Mouse (Mus musculus): Measurements from ENCODE around the gene Ust. TPM values are rescaled to one million over a fixed set of nuclear protein-coding genes. Genes with fewer than 3 reads are reported as not detected.
"Not testable (repeated sequence)": the region's sequence is repeated elsewhere in the genome, so short reads cannot be mapped to it uniquely, and the experiment has no call there.

Gene Ust
- 5.7 and 6.3 TPM in 2 replicates for polyA plus RNA-seq (2016; fragmentation: Nextera tagmentation; extraction: Ambion mirVana)

GRCm38 (mm10) chr10:8518141-8519013 lies at the start of gene Ust:
TSS of gene Ust (minus strand) at chr10:8518825.
- Histone ChIP-seq H3K27ac (peak within 1 kb of the TSS; percentile 62; the same call in 1 of the 2 replicates), H3K27me3 (peaks cover 23% of the 10 kb centered on the region), H3K36me3 (no peaks in the 10 kb centered on the region), H3K4me1 (replicated peaks) (peaks cover 11% of the 10 kb centered on the region), H3K4me3 (replicated peaks) (peak within 1 kb of the TSS; percentile 72), H3K9me3 (peaks cover 4% of the 10 kb centered on the region; the same call in 1 of the 2 replicates), H3K4me2 (peak within 1 kb of the TSS; percentile 89), H3K9ac (replicated peaks) (peak within 1 kb of the TSS; percentile 78)
- peak; percentile 92 for ATAC-seq (ENCODE audit: insufficient number of reproducible peaks, insufficient read depth, low FRiP score, low TSS enrichment, low read depth)
- under 1% methylated on average over 77 of the region's 78 CpGs for WGBS

GRCm38 (mm10) chr10:8561366-8561765 lies 42.7 kb upstream of the Ust start:
- 93% methylated on average over 4 of the region's 4 CpGs for WGBS
- Histone ChIP-seq H3K4me3 (replicated peaks) (no peak overlapping the region), H3K9me3 (peaks cover 4% of the 10 kb centered on the region; the same call in 1 of the 2 replicates), H3K4me1 (replicated peaks) (no peaks in the 10 kb centered on the region), H3K4me2 (no peak overlapping the region), H3K9ac (replicated peaks) (no peak overlapping the region), H3K27ac (no peak overlapping the region), H3K27me3 (no peaks in the 10 kb centered on the region), H3K36me3 (no peaks in the 10 kb centered on the region)
- ATAC-seq (ENCODE audit: insufficient number of reproducible peaks, insufficient read depth, low FRiP score, low TSS enrichment, low read depth): no peak

GRCm38 (mm10) chr10:8559566-8559965 lies 40.9 kb upstream of the Ust start:
- H3K27ac ChIP-seq: not testable (repeated sequence)

GRCm38 (mm10) chr10:8552239-8552638 lies 33.6 kb upstream of the Ust start:
- H3K9ac ChIP-seq (replicated peaks); H3K4me3 ChIP-seq (replicated peaks); H3K27ac ChIP-seq: not testable (repeated sequence)

More at GRCm38 (mm10) chr10:8559566-8559965, 40.9 kb upstream of the Ust start:
- not testable (repeated sequence) for H3K36me3 ChIP-seq; H3K27me3 ChIP-seq; H3K9me3 ChIP-seq; H3K4me1 ChIP-seq (replicated peaks); H3K4me3 ChIP-seq (replicated peaks); H3K9ac ChIP-seq (replicated peaks); ATAC-seq (ENCODE audit: insufficient number of reproducible peaks, insufficient read depth, low FRiP score, low TSS enrichment, low read depth); H3K4me2 ChIP-seq
- WGBS: 71% methylated on average over 6 of the region's 6 CpGs

GRCm38 (mm10) chr10:8551601-8552000 lies 33.0 kb upstream of the Ust start:
- not testable (repeated sequence) for H3K27me3 ChIP-seq; H3K4me3 ChIP-seq (replicated peaks); H3K9ac ChIP-seq (replicated peaks); H3K4me1 ChIP-seq (replicated peaks); H3K36me3 ChIP-seq; H3K27ac ChIP-seq; ATAC-seq (ENCODE audit: insufficient number of reproducible peaks, insufficient read depth, low FRiP score, low TSS enrichment, low read depth); H3K4me2 ChIP-seq
- WGBS: 92% methylated on average over 4 of the region's 4 CpGs
- H3K9me3 ChIP-seq: peaks cover 18% of the 10 kb centered on the region; the same call in 1 of the 2 replicates

More at GRCm38 (mm10) chr10:8552239-8552638, 33.6 kb upstream of the Ust start:
- ATAC-seq (ENCODE audit: insufficient number of reproducible peaks, insufficient read depth, low FRiP score, low TSS enrichment, low read depth); H3K4me1 ChIP-seq (replicated peaks); H3K4me2 ChIP-seq; H3K36me3 ChIP-seq; H3K27me3 ChIP-seq: not testable (repeated sequence)
- H3K9me3 ChIP-seq: peaks cover 19% of the 10 kb centered on the region; the same call in 1 of the 2 replicates

- ATAC-seq (ENCODE audit: insufficient number of reproducible peaks, insufficient read depth, low FRiP score, low TSS enrichment, low read depth): no peak
- Histone ChIP-seq H3K4me1 (replicated peaks) (0 out of 2 replicates have a peak, but pooled peaks cover 2% of the 10 kb centered on the region), H3K9me3 (no peaks in the 10 kb centered on the region), H3K27ac (no peak overlapping the region), H3K36me3 (no peaks in the 10 kb centered on the region), H3K4me3 (replicated peaks) (no peak overlapping the region), H3K4me2 (no peak overlapping the region), H3K9ac (replicated peaks) (no peak overlapping the region), H3K27me3 (no peaks in the 10 kb centered on the region)
- WGBS: 6% methylated on average over 1 of the region's 1 CpGs
These were observed 22.9 kb upstream of the Ust start for GRCm38 (mm10) chr10:8541514-8541913.

GRCm38 (mm10) chr10:8535445-8535844 lies 16.8 kb upstream of the Ust start:
- ATAC-seq (ENCODE audit: insufficient number of reproducible peaks, insufficient read depth, low FRiP score, low TSS enrichment, low read depth): no peak
- Histone ChIP-seq H3K27me3 (no peaks in the 10 kb centered on the region), H3K4me3 (replicated peaks) (no peak overlapping the region), H3K4me1 (replicated peaks) (no peaks in the 10 kb centered on the region), H3K9me3 (no peaks in the 10 kb centered on the region), H3K4me2 (no peak overlapping the region), H3K36me3 (no peaks in the 10 kb centered on the region), H3K9ac (replicated peaks) (no peak overlapping the region), H3K27ac (no peak overlapping the region)
- 86% methylated on average over 3 of the region's 3 CpGs for WGBS

GRCm38 (mm10) chr10:8531651-8532050 lies 13.0 kb upstream of the Ust start:
- no peaks in the 10 kb centered on the region for H3K27me3 ChIP-seq
- H3K9me3 ChIP-seq: no peaks in the 10 kb centered on the region
- no peak overlapping the region for H3K4me2 ChIP-seq
- no peaks in the 10 kb centered on the region for H3K4me1 ChIP-seq (replicated peaks)
- 89% methylated on average over 3 of the region's 3 CpGs for WGBS
- no peak for ATAC-seq (ENCODE audit: insufficient number of reproducible peaks, insufficient read depth, low FRiP score, low TSS enrichment, low read depth)
- H3K27ac ChIP-seq: no peak overlapping the region
- H3K36me3 ChIP-seq: no peaks in the 10 kb centered on the region
- H3K4me3 ChIP-seq (replicated peaks): no peak overlapping the region
- no peak overlapping the region for H3K9ac ChIP-seq (replicated peaks)

- no peak for ATAC-seq (ENCODE audit: insufficient number of reproducible peaks, insufficient read depth, low FRiP score, low TSS enrichment, low read depth)
- Histone ChIP-seq H3K27ac (no peak overlapping the region), H3K9ac (replicated peaks) (no peak overlapping the region), H3K27me3 (no peaks in the 10 kb centered on the region), H3K9me3 (no peaks in the 10 kb centered on the region), H3K4me1 (replicated peaks) (no peaks in the 10 kb centered on the region), H3K4me2 (no peak overlapping the region), H3K36me3 (no peaks in the 10 kb centered on the region), H3K4me3 (replicated peaks) (no peak overlapping the region)
- WGBS: 87% methylated on average over 4 of the region's 4 CpGs
These were observed 12.0 kb upstream of the Ust start for GRCm38 (mm10) chr10:8530505-8531051.

- Histone ChIP-seq H3K27me3 (no peaks in the 10 kb centered on the region), H3K9me3 (no peaks in the 10 kb centered on the region), H3K36me3 (no peaks in the 10 kb centered on the region), H3K4me2 (no peak overlapping the region), H3K9ac (replicated peaks) (no peak overlapping the region), H3K27ac (no peak overlapping the region), H3K4me3 (replicated peaks) (no peak overlapping the region), H3K4me1 (replicated peaks) (no peaks in the 10 kb centered on the region)
- WGBS: 36% methylated on average over 7 of the region's 7 CpGs
- no peak for ATAC-seq (ENCODE audit: insufficient number of reproducible peaks, insufficient read depth, low FRiP score, low TSS enrichment, low read depth)
These were observed 10.5 kb upstream of the Ust start for GRCm38 (mm10) chr10:8529173-8529572.

GRCm38 (mm10) chr10:8525354-8525753 lies 6.7 kb upstream of the Ust start:
- H3K4me3 ChIP-seq (replicated peaks): no peak overlapping the region
- H3K9ac ChIP-seq (replicated peaks): no peak overlapping the region
- 85% methylated on average over 1 of the region's 1 CpGs for WGBS
- H3K27ac ChIP-seq: no peak overlapping the region
- H3K36me3 ChIP-seq: no peaks in the 10 kb centered on the region
- ATAC-seq (ENCODE audit: insufficient number of reproducible peaks, insufficient read depth, low FRiP score, low TSS enrichment, low read depth): no peak
- H3K27me3 ChIP-seq: no peaks in the 10 kb centered on the region
- no peak overlapping the region for H3K4me2 ChIP-seq
- no peaks in the 10 kb centered on the region for H3K4me1 ChIP-seq (replicated peaks)
- no peaks in the 10 kb centered on the region for H3K9me3 ChIP-seq
